Mouse (Mus musculus): ENCODE data around the gene Reep3. TPM values are rescaled to one million over a fixed set of nuclear protein-coding genes. Genes with fewer than 3 reads are reported as not detected.

Gene Reep3
- polyA plus RNA-seq, 1 experiment from 2014 or later, result 77.4 TPM

- Histone ChIP-seq H3K9me3 (ENCODE audit: control insufficient read depth) (no peaks in the 10 kb centered on the region), H3K27me3 (replicated peaks; ENCODE audit: control insufficient read depth, insufficient read depth, low read length) (no peaks in the 10 kb centered on the region), H3K4me3 (ENCODE audit: low read depth, low read length) (no peak overlapping the region), H3K27ac (ENCODE audit: low read depth, low read length) (no peak overlapping the region), H3K36me3 (ENCODE audit: control insufficient read depth, insufficient read depth) (no peaks in the 10 kb centered on the region), H3K4me2 (replicated peaks; ENCODE audit: low read depth) (no peak overlapping the region), H3K4me1 (replicated peaks; ENCODE audit: control insufficient read depth, insufficient read depth, low read length) (no peaks in the 10 kb centered on the region), H3K9ac (ENCODE audit: low read depth, low read length) (no peak overlapping the region)
- no peak for TF ChIP-seq CTCF (IDR thresholded peaks at IDR 0.05; ENCODE audit: low read depth)
- 60% methylated on average over 9 of the region's 9 CpGs for WGBS
- no peak for ATAC-seq
These were observed 130.2 kb downstream of the Reep3 start for GRCm38 (mm10) chr10:66966391-66967109.

- ATAC-seq, result no peak
- H3K27me3 ChIP-seq (replicated peaks; ENCODE audit: control insufficient read depth, insufficient read depth, low read length), result no peaks in the 10 kb centered on the region
- H3K4me2 ChIP-seq (replicated peaks; ENCODE audit: low read depth), result no peak overlapping the region
- H3K9me3 ChIP-seq (ENCODE audit: control insufficient read depth), result no peaks in the 10 kb centered on the region
- no peak overlapping the region for H3K27ac ChIP-seq (ENCODE audit: low read depth, low read length)
- TF ChIP-seq CTCF (IDR thresholded peaks at IDR 0.05; ENCODE audit: low read depth), result no peak
- no peaks in the 10 kb centered on the region for H3K36me3 ChIP-seq (ENCODE audit: control insufficient read depth, insufficient read depth)
- 85% methylated on average over 8 of the region's 8 CpGs for WGBS
- no peak overlapping the region for H3K4me3 ChIP-seq (ENCODE audit: low read depth, low read length)
- H3K4me1 ChIP-seq (replicated peaks; ENCODE audit: control insufficient read depth, insufficient read depth, low read length), result no peaks in the 10 kb centered on the region
- no peak overlapping the region for H3K9ac ChIP-seq (ENCODE audit: low read depth, low read length)
These were observed 136.6 kb downstream of the Reep3 start for GRCm38 (mm10) chr10:66960136-66960535.

Other genes with a start within 250 kb of the Reep3 start
- gene Jmjd1c, start 820 bp downstream of the Reep3 start, polyA plus RNA-seq (2015; fragmentation: Nextera tagmentation; extraction: Ambion mirVana), result 33.4 and 39.6 TPM in 2 replicates
- 31.7 and 33.0 TPM in 2 replicates for gene Nrbf2, start 188.4 kb upstream of the Reep3 start, polyA plus RNA-seq (2015; fragmentation: Nextera tagmentation; extraction: Ambion mirVana)

All from intestine, postnatal 0 days (tissue).